Mouse (Mus musculus): Measurements from ENCODE around the gene Tenm4.

- TF ChIP-seq EP300 (IDR thresholded peaks at IDR 0.05) (no peak), CTCF (IDR thresholded peaks at IDR 0.05) (no peak)
These were observed 165.3 kb downstream of the Tenm4 start for GRCm38 (mm10) chr7:96336376-96336775.

All from lung, postnatal 0 days (tissue).